Mouse (Mus musculus) thymus, postnatal 4 days (tissue): ENCODE measurements at regions not wholly inside any gene's neighbourhood (a gene's known extent, or its start where the extent isn't known, plus 50 kb on each side); places are given as distances from the start of the nearest gene placed in this dataset.
"Not testable (repeated sequence)": the region's sequence is repeated elsewhere in the genome, so short reads cannot be mapped to it uniquely, and the experiment has no call there.

Experiments
- DNase-seq: peaks from one replicate; pipeline ENCODE4 v3.0.0; 2021

GRCm38 (mm10) chr4:153831251-153831650 lies 125.8 kb upstream of the A430005L14Rik start:
- DNase-seq: not testable (repeated sequence)

- no peak for DNase-seq
These were observed 124.9 kb upstream of the A430005L14Rik start for GRCm38 (mm10) chr4:153832151-153832550.

- DNase-seq: no peak
These were observed 112.3 kb upstream of the A430005L14Rik start for GRCm38 (mm10) chr4:153844766-153845165.

GRCm38 (mm10) chr4:153848274-153848673 lies 108.8 kb upstream of the A430005L14Rik start:
- no peak for DNase-seq

GRCm38 (mm10) chr4:153850186-153850585 lies 106.9 kb upstream of the A430005L14Rik start:
- no peak for DNase-seq

- DNase-seq: no peak
These were observed 102.8 kb upstream of the A430005L14Rik start for GRCm38 (mm10) chr4:153854084-153854747.

GRCm38 (mm10) chr4:153854748-153855092 lies 102.3 kb upstream of the A430005L14Rik start:
- DNase-seq: no peak

GRCm38 (mm10) chr4:153861420-153861819 lies 95.6 kb upstream of the A430005L14Rik start:
- no peak for DNase-seq

GRCm38 (mm10) chr4:153862121-153862660 lies 94.8 kb upstream of the A430005L14Rik start:
- DNase-seq: no peak

- no peak for DNase-seq
These were observed 84.7 kb upstream of the A430005L14Rik start for GRCm38 (mm10) chr4:153872346-153872745.

- DNase-seq: not testable (repeated sequence)
These were observed 82.0 kb upstream of the A430005L14Rik start for GRCm38 (mm10) chr4:153875036-153875435.

GRCm38 (mm10) chr4:153876954-153877642 lies 79.9 kb upstream of the A430005L14Rik start:
- DNase-seq: no peak

- DNase-seq: no peak
These were observed 74.0 kb upstream of the A430005L14Rik start for GRCm38 (mm10) chr4:153883057-153883456.

- DNase-seq: no peak
These were observed 73.0 kb upstream of the A430005L14Rik start for GRCm38 (mm10) chr4:153884044-153884443.

- DNase-seq: no peak
These were observed 71.2 kb upstream of the A430005L14Rik start for GRCm38 (mm10) chr4:153885836-153886235.

- no peak for DNase-seq
These were observed 66.9 kb upstream of the A430005L14Rik start for GRCm38 (mm10) chr4:153890130-153890529.

- no peak for DNase-seq
These were observed 57.3 kb upstream of the A430005L14Rik start for GRCm38 (mm10) chr4:153899721-153900120.

- DNase-seq: no peak
These were observed 52.0 kb upstream of the A430005L14Rik start for GRCm38 (mm10) chr4:153905076-153905475.

GRCm38 (mm10) chr4:153905511-153905910 lies 51.5 kb upstream of the A430005L14Rik start:
- DNase-seq: no peak
